Mouse (Mus musculus): ENCODE measurements at regions not wholly inside any gene's neighbourhood (a gene's known extent, or its start where the extent isn't known, plus 50 kb on each side); places are given as distances from the start of the nearest gene placed in this dataset.

GRCm38 (mm10) chr4:150800774-150801173 lies 52.9 kb upstream of the Errfi1 start:
- no peak for DNase-seq (ENCODE audit: low spot score)

GRCm38 (mm10) chr4:150799550-150800398 lies 53.9 kb upstream of the Errfi1 start:
- DNase-seq (ENCODE audit: low spot score) = peak; percentile 62

DNA sequence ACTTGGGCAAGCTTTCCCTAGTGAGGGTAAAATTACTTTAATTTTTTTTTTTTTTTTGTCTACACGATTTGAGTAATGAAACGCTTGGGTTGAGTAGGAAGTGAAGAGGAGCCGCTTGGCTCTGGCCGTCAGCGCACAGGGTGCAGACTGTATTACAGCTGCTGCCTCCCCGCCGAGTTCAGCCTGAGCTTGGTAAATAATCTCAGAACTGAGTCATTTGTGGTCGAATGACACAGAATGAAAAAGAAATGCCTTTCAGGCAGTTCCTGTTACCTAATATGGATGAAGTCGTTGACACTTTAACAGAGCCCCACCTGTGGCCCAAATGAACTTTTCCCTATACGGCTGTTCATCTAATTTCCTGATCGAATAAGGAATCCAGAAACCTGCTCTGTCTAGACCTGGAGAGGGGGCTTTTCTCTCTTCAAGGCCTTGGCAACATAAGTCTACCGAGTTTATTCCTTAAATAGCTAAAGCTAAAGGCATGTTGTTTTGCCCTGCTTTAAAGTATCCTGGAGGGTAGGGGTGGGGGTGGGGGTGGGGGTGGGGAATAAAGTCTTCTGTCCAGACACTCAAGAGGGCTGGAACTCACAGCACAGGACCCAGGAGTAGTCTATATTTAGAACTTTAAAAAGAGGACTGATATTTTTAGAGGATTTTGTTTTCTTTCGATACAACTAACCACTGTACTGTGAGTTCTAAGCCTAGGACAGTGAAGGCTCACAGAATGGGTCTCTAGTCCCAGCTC lies 54.8 kb upstream of the Errfi1 start:
- peak; percentile 73 for DNase-seq (ENCODE audit: low spot score)

- DNase-seq (ENCODE audit: low spot score) = no peak
Measured at GRCm38 (mm10) chr4:150798281-150798680, 55.4 kb upstream of the Errfi1 start.

DNA sequence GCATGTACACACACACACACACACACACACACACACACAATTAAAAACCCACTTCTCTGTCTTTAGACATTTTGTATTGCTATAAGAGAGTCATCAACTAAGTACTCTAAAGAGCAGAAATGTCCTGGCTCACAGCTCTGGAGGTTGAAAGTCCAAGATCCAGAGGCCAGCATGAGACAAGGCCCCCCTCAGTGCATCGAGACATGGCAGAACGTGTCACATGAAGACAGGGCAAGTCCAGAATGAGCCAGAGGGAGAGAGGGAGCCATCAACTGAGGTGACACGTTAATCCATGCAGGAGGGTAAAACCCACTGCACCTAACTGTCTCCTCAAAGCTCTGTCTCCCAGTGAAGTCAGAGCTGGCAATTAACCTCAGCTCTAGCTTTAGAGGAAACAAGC lies 56.7 kb upstream of the Errfi1 start:
- no peak for DNase-seq (ENCODE audit: low spot score)

GRCm38 (mm10) chr4:150794878-150795277 lies 58.8 kb upstream of the Errfi1 start:
- no peak for DNase-seq (ENCODE audit: low spot score)

GRCm38 (mm10) chr4:150794257-150794794 lies 59.4 kb upstream of the Errfi1 start:
- no peak for DNase-seq (ENCODE audit: low spot score)

DNA sequence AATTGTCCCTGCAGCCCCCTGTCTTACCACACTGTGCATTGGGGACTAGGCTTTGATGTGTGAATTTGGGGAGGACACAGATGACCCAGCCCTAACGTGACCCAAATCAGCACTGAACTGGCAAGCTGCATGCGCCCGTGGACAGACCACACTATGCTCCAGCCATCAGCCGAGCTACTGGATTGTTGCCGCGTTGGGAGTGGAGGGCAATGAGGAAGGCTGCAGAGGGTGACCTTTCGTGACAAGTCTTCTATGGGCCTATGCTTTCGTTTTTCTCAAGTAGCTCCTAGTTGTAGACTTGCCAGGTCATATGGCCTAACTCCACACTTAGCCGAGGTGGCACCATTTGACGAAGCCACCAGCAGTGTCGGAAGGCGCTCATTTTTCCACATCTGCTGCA lies 60.6 kb upstream of the Errfi1 start:
- no peak for DNase-seq (ENCODE audit: low spot score)

DNA sequence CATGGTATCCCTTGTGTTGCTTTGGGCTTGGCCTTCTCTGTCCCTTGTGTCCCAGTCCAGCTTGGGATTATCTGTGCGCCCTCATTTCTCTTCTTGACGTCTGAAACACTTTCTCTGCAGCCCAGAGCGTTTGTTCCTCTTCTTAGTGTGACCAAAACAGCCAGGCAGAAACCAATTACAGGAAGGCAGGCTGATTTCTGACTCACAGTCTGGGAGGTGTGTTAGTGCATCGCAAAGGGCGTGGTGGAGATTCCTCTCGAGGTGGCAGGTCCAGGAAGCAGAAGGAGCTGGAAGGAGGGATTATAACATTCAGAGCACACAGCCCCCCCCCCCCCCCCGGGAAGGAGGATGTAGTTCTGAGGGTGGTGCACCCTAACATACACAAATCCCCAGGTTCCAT lies 64.6 kb upstream of the Errfi1 start:
- DNase-seq (ENCODE audit: low spot score) = no peak

GRCm38 (mm10) chr4:150787113-150787512 lies 66.6 kb upstream of the Errfi1 start:
- no peak for DNase-seq (ENCODE audit: low spot score)

- DNase-seq (ENCODE audit: low spot score) = no peak
Measured at GRCm38 (mm10) chr4:150786651-150787050, 67.1 kb upstream of the Errfi1 start.

- peak; percentile 78 for DNase-seq (ENCODE audit: low spot score)
Measured at GRCm38 (mm10) chr4:150784491-150785451, 68.9 kb upstream of the Errfi1 start.

DNA sequence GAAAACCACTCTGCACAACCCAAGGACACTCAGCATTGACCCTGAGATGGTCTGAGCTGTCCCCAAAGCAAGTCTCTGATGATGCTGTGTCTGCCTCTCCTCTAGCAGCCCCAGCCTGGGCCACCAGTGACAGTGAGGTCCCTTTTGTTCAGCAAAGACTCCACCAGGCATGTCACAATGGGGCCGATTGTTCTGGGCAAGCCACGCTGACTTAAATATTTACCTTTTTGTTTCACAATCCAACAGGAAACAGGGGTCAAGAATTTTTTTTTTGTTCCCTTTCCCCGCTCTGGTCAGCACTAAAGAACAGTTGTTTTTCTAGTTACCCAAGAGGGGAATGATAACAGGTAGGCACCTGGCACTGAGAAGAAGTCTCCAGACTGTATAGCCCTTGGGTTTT lies 72.4 kb upstream of the Errfi1 start:
- peak; percentile 78 for DNase-seq (ENCODE audit: low spot score)

DNA sequence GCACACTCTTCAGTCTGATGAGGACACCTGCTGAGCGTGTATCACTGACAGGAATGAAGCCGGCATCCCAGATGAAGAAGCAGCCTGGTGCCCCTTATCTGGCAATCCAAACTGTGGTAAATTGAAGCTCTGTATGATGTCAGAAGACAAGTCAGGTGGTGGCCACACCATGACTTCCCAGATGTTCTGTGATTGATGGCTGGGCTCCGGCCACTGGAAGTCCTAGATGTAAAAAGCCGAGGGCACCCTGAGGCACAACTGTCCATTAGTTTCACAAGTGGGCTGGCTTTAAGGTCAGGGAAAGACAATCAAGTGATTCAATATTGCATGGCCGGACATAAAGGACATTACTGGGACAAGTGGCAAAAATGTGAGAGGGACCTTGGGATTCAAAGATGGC lies 74.4 kb upstream of the Errfi1 start:
- no peak for DNase-seq (ENCODE audit: low spot score)

GRCm38 (mm10) chr4:150778683-150779082 lies 75.0 kb upstream of the Errfi1 start:
- DNase-seq (ENCODE audit: low spot score) = peak; percentile 56

GRCm38 (mm10) chr4:150775695-150776521 lies 77.8 kb upstream of the Errfi1 start:
- peak; percentile 32 for DNase-seq (ENCODE audit: low spot score)

- no peak for DNase-seq (ENCODE audit: low spot score)
Measured at GRCm38 (mm10) chr4:150775281-150775680, 78.4 kb upstream of the Errfi1 start.

GRCm38 (mm10) chr4:150774289-150774914 lies 79.3 kb upstream of the Errfi1 start:
- DNase-seq (ENCODE audit: low spot score) = no peak

DNA sequence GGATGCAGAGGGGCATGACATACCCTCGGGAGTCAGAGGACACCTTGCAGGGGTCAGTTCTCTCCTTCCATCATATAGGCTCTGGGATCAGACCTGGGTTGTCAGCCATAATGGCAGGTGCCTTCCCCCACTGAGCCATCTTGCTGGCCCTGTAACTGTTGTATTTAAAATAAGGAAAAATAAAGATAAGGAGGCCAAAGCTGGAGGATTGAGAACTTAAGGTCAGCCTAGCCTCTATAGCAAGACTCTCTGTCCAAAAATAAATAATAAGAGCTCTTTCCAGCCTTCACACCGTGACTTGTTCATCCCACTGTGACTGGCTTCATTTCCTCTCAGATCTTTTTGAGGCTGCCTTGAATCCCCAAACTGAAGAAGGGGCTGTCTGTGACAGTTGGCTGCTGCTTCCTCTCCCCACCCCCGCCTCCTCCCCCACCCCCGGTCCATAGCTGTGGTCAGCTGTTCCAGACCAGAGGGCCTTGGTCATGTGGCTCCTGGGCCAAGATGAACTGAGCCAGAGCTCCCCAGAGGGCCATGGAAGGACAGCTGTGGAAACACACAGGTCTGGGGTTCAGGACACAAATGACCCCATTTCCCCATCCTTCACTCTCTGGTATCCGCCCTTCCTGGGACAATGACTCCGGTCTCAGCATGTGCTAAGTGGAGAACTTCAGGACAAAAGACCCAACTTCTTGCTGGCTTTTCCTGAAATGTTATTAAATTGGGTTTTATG lies 81.6 kb upstream of the Errfi1 start:
- DNase-seq (ENCODE audit: low spot score) = no peak

GRCm38 (mm10) chr4:150771469-150771868 lies 82.2 kb upstream of the Errfi1 start:
- DNase-seq (ENCODE audit: low spot score) = peak; percentile 50
